Mouse (Mus musculus) natural killer cell, adult 2 months (primary cell): ENCODE measurements around the gene Nol8.
A peak's percentile ranks its signal among the peaks of the same experiment; 100 is the strongest.

Experiments
- DNase-seq, 2 experiments: peaks; one replicate each; pipeline ENCODE4 v3.0.0; 2022; ENCODE audit warnings: low spot score in 2 of 2

The Nol8 gene

GRCm38 (mm10) chr13:49652481-49653179, at the start of gene Nol8, which contains the start of gene Cenpp:
Gene Nol8 (plus strand): TSS chr13:49653078.
Gene Cenpp (minus strand): TSS chr13:49652785.
- peak; percentile 99 for DNase-seq

GRCm38 (mm10) chr13:49603603-49604002, 49.3 kb upstream of the Nol8 start:
- DNase-seq, result no peak

- DNase-seq, result no peak
Measured at GRCm38 (mm10) chr13:49607714-49608113, 45.2 kb upstream of the Nol8 start, which contains the start of gene Ogn. Gene Ogn (plus strand): TSS chr13:49608046.

- DNase-seq, result no peak
Measured at GRCm38 (mm10) chr13:49608589-49609322, 44.1 kb upstream of the Nol8 start.

GRCm38 (mm10) chr13:49617021-49617420, 35.9 kb upstream of the Nol8 start:
- no peak for DNase-seq

DNA sequence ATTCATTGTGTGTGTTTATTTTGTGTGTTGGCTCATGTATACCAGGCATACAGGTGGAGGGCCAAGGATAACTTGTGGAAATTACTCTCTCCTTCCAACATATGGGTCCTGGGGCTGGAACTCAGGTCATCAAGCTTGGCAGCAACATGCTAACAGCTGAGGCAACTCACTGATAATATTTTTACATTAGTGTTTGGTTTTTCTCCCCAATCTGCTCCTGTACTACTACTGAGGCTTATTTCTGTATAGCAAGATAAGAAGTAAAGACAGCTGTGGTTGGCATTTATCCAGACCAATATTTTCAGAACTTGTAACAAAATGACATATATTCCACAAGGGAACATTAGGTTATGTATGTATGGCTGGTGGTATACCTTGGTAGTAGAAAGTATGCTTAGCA, 34.5 kb upstream of the Nol8 start:
- DNase-seq, result no peak

DNA sequence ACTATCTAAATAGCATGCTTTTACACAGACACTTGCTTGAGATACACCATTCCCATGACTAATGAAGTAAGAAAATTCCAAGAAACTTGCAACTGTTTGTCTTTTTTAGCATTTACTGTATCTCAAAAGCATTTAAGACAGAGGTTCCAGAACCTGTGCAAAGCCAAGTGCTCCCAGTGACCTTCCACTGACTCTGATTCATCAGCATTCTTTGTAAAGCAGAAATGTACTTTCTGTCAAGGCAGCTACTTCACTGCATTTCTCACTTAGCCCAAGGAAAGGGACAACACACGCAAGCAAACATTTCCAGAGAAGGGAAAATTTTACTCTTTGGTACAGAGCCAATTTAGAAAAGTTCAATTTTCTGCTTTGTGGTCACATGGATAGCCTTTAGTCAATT, 29.7 kb upstream of the Nol8 start:
- DNase-seq, result no peak

- DNase-seq, result no peak
Measured at GRCm38 (mm10) chr13:49628167-49628566, 24.7 kb upstream of the Nol8 start.

DNA sequence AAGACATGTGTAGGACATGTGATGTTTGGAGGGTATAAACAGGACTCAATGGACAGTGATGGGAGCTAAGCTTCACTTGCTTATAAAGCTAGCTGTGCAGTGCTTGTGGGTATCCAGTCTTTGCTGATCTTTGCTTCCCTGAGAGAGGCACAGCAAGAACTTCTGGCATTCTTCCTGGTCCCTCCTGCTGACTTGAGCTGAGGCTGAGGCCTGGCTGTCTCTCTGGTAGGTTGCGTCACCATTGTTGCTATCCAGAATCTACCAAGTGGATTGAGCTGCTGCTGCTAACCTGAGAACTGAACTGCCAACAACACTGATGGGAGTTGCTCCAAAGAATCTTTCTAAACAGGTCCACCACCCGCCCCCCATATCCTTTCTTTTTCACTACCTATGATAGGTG, 23.8 kb upstream of the Nol8 start:
- DNase-seq, result no peak

DNA sequence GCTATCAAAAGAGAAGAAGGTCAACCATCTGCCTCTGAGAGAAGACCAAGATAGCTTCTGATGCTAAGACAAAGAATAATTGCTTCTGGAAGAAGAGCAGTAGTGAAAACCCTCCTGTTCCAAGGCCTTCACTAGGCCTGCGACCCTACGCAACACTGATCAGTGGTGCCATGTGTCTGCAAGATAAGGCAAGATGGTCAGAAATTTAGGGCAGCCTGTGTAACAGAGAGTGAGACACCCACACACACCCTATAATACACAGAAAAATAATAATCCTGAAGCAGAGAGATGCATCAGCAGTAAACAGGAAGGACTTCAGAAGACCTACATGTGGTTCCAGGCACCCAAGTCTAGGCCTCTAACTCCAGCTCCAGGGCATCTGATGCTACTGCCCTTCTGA, 12.9 kb upstream of the Nol8 start:
- DNase-seq, result no peak

GRCm38 (mm10) chr13:49642650-49643049, 10.2 kb upstream of the Nol8 start:
- no peak for DNase-seq

DNA sequence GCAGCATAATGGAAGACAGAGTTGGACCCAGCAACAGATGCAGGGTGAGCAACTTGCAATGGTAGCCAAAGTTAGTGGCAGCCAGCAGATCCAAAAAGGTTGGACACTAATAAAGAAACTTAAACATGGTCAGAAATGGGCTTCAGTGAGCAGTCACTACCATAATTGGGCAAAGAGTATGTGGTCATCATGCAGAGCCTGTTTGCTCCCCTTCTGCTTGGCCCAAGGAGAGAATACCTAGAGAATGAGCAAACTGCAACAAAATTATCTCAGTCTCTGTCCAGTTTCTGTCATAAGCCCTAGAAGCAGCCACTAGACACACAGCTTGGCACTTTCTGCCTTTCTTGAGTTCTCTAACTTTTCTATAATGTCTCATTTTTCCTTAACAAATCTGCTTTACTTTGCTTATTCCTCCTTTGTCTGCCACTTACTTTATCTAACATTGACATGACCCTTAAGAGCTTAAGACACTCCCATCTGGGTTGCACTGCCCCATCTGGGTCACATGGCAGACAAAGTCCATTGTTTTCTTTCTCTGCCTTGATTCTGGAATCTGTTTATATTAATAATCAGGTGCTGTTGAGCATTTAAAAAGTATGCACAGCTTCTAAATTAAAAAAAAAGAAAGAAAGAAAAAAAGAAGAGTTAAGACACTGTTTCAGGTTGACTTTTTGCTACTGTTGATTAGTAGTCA, 9.1 kb upstream of the Nol8 start:
- DNase-seq, result no peak

DNA sequence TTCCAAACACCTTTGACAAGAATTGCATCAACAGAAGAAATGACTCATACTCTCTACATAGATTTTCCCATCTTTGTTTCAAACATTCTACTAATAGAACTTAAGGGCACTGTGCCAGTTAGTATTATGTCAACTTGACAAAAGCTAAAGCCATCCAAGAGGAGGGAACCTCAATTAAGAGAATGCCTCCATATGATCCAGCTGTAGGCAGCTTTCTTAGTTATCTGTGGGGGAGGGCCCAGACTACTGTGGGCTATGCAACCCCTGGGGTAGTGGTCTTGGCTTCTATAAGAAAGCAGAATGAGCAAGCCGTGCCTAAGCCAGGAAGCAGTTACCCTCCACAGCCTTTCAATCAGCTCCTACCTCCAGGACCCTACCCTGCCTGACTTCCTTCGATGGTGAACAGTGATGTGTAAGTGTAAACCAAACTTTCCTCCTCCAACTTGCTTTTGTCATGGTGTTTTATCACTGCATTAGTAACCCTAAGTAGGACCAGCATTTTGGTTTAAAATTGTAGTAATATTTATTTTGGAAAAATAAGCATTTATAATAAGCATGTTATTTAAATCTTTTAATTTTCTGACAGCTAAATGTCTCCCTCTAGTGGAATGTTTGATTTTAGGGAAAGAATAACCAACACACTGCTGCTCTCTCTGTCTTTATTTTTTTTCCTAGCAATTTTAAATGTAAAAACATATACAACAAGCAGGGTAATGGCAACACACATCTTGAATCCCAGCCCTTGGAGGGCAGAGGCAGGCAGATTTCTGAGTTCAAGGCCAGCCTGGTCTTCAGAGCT, 7.9 kb upstream of the Nol8 start:
- DNase-seq, result no peak

DNA sequence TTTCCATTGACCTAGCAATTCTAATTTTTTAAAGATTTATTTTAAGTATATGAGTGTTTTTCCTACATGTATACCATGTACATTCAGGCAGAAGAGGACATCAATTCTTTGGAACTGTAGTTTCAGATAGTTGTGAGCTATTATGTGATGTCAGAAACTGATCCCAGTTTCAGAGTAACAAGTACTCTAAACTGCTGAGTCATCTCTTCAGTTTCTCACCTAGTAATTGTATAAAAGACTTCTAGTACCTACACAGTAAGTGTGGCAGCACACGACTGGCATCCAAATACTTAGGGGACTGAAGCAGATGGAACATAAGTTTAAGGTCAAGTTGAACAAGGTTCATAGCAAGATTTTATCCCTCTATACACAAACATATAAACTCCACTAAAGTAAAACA, 6.9 kb upstream of the Nol8 start:
- no peak for DNase-seq

DNA sequence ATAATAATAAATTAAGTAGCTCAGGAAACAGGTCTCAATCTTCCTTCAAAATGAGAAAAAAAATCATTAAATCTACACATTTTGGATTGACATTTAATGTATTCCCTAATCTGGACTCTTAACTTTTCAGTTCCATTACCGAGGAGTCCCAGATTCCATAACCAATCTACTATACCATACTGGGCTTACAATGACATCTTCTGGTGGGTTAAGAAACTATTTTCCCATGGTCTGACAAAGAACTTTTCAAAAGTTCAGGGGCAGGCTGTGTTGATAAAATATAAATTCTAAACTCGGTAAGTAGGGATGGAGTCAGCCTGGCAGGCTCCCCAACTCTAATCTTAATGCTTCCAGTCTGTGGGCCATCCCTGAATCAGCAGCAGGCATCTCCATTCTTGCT, 1.7 kb upstream of the Nol8 start:
- no peak for DNase-seq

GRCm38 (mm10) chr13:49651781-49652351, 1.0 kb upstream of the Nol8 start:
- no peak for DNase-seq

GRCm38 (mm10) chr13:49653180-49653541, 283 bp downstream of the Nol8 start:
- DNase-seq, result no peak

DNA sequence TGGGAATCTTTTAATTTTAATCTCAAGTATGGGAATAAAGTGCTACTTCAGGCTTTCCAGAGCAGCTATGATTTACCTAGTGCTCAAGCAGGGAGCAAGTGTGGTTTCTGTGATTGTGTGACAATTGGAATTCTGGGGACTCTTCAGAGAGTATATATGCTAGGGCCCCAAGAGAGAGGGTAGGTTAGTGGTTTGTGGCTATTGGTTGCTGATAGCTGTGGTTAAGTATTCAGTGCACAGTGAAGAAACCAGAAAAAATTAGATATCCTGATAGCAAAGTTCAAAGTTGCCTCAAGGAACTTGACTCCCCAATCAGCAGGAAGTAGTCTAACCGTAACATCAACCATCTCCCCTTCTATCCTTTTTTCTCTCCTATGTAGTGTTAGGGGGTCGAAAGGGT, 24.9 kb downstream of the Nol8 start:
- no peak for DNase-seq

DNA sequence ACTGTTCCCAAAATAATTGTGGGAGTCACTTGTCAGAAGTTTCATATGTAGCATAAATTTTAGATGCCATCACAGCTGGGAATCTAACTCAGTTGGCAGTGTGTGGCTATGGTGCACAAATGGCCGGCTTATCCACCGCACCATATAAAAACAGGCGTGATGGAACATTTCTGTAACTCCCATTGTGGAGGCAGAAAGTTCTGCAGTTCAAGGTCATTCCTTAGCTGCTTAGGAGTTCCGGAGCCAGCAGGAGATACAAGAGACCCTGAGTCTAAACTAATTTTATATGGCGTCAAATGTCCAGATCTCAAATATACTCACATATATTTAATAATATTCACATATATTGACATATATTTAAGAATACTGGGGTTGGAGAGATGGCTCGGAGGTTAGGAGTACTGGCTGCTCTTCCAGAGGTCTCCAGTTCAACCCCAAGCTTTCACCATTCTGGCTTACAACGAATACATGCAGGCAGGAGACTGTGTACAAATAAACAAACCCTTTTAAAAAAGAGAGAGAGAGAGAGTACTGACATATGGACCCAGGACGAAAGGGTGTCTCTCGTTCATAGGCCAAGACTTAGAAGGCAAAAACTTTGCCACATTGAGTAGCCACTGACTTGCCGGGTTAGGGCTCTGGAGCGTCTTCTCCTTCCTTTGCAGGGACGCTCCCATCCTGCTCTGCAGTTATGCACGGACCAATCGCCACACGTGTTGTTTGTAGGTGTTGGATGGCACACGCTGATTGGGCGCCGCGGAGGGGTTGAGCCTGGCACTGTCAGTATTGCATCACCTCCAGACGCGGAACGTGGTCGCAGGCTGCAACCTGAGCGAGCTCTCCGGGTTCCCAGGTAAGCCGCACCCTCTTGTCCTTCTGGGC, 28.7 kb downstream of the Nol8 start, which contains the start of gene Iars:
TSS of gene Iars (plus strand) at position 750 of the 882 bp plus-strand sequence.
- DNase-seq, result peak; percentile 98

DNA sequence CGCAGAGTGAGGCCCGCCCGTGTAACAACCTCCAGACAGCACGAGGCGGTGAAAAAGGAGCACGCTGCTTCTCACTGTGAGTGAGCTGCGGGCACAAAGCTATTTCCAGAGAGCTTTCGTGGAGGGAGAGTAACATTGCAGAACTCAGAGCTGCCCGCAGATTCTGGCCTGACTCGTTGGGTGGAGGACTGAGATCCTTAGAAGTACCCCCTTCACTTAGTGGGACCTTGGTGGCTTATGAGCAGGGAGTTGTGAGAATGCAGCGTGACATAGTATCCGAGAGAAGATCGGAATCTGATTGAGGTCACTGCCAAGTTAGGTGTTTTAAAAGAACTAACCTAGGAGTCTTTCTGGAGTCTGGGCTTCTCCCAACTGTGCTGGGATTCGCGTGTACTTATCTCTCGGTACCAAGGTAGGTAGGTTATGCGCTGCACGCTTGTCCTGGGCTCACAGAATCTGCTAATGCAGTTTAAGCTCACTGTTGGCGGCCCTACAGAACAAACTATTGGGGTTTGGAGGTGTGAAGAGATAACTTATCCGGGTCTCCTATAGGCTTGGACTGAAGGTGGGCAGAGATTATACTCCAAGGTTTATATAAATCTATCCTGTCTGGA, 29.5 kb downstream of the Nol8 start:
- peak in 1 of 2 experiments; percentile 1 for DNase-seq
